ENCODE assay signal across 11 mouse cellular contexts in the genomic region with DNA sequence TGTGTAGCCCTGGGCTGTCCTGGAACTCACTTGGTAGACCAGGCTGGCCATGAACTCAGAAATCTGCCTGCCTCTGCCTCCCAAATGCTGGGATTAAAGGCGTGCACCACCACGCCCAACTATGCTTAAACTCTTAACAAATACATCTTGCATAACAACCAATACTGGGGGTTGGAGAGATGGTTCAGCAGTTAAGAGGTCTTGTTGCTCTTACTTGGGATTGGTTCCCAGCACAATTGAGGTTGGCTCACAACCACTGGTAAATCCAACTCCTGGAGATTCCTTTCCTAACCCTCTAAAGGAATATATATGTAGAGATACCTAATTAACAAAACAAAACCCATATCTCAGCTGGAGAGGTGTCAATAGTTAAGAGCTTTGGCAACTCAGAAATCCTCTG.
"Had no signal": no experiment of that assay in that cellular context is flagged by ENCODE, and none has a peak within 500 bp of the region (broad histone marks: within the 10 kb centered on the region; RNA-seq: fewer than 3 reads in every experiment).

No protein-coding gene starts in this region.

- DNase-seq: gastrocnemius, postnatal 14 days; gastrocnemius, postnatal 36 days; heart, adult 2 months; heart, postnatal 14 days; heart, postnatal 36 days; kidney, adult 11 months; kidney, adult 2 months; kidney, postnatal 14 days; layer of hippocampus, adult 9-11 months; layer of hippocampus, postnatal 36 days; left cerebral cortex, postnatal 4 days had no signal
